16 mouse cellular contexts compared by ENCODE assay signal in the genomic region with DNA sequence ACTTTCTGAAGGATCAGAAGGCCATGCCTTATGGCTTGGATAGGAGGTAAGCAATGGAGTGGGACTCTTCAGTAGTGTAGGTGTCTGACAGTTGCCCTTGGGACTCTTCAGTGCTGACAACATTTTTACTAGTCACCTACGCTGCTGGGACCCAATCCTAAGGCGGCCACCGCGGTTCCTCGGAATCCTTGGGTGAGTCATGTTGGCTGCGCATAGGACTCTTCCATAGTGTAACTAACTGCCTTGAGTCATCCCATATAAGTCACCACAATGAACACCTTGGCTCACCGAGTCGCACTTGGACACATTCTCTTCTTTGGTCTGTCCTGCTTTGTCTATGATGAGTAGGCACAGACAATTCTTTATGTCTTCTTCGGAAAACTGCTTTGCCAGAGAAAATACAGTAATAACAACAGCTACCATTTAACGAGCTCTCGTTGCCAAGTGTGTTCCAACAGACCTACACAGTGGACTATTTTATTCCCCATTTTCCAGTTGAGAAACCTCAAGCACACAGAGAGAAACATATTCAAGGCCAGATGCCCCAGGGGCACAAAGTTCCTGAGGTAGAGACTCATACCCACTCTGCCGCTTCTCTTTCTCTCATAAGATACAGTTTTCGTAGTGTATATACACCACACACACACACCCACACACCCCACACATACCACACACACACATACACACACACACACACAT.
"Had no signal": no experiment of that assay in that cellular context is flagged by ENCODE, and none has a peak within 500 bp of the region (broad histone marks: within the 10 kb centered on the region; RNA-seq: fewer than 3 reads in every experiment).

No protein-coding gene starts in this region.

- ATAC-seq: liver, postnatal 0 days had no signal

- H3K4me3 ChIP-seq: layer of hippocampus, adult 2 months; limb, embryonic 12.5 days; liver, embryonic 13.5 days; lung, embryonic 15.5 days; megakaryocyte, embryonic 14.5 days; midbrain, embryonic 12.5 days had no signal

- H3K4me2 ChIP-seq: limb, embryonic 12.5 days; liver, embryonic 13.5 days; lung, embryonic 15.5 days; midbrain, embryonic 12.5 days had no signal

- H3K36me3 ChIP-seq: limb, embryonic 12.5 days; liver, embryonic 13.5 days; lung, embryonic 15.5 days; midbrain, embryonic 12.5 days had no signal

- H3K27ac ChIP-seq: layer of hippocampus, adult 2 months; limb, embryonic 12.5 days; liver, embryonic 13.5 days; lung, embryonic 15.5 days; macrophage; midbrain, embryonic 12.5 days had no signal

- H3K27me3 ChIP-seq: limb, embryonic 12.5 days; liver, embryonic 13.5 days; lung, embryonic 15.5 days; megakaryocyte, embryonic 14.5 days; midbrain, embryonic 12.5 days had no signal

- H3K9ac ChIP-seq: limb, embryonic 12.5 days; liver, embryonic 13.5 days; liver, postnatal 0 days; lung, embryonic 15.5 days; midbrain, embryonic 12.5 days had no signal

- H3K9me3 ChIP-seq: lung, embryonic 15.5 days had no signal

- H3K4me1 ChIP-seq: limb, embryonic 12.5 days; liver, embryonic 13.5 days; lung, embryonic 15.5 days; megakaryocyte, embryonic 14.5 days; midbrain, embryonic 12.5 days had no signal

- DNase-seq: kidney, adult 18-20 months; kidney, postnatal 10 days; kidney, postnatal 4 days; liver; liver, embryonic 13.5 days; liver, postnatal 0 days; lung, postnatal 14 days; right cerebral cortex, postnatal 25 days; thymus, adult 18-20 months; thymus, postnatal 14 days had no signal
